Mouse (Mus musculus) megakaryocyte progenitor cell, adult 5-6 weeks (primary cell): ENCODE data around the gene Mtif2. TPM values are rescaled to one million over a fixed set of nuclear protein-coding genes. Genes with fewer than 3 reads are reported as not detected.

Experiments used
- ATAC-seq: replicated peaks from 2 replicates; pipeline ENCODE4 v1.8.0; 2016; ENCODE audit warnings: mild to moderate bottlenecking, moderate TSS enrichment, inconsistent platforms; ENCODE audit not compliant: poor library complexity
- total RNA-seq, 2 experiments: library from RNA; stranded (forward) in 1 of 2; stranded (reverse) in 1 of 2; fragments of 157-497, 149-512 nt in 1 of 2; fragments of 200-1000 nt in 1 of 2; gene quantifications; 2 replicates each; pipeline versions ENCODE4 v1.2.3 to v1.2.4; 2015 to 2017

The Mtif2 gene
- total RNA-seq, 2 experiments from 2014 or later = 30.0 to 64.9 TPM

GRCm38 (mm10) chr11:29548504-29549424, 22.6 kb downstream of the Mtif2 start:
- no peak for ATAC-seq

DNA sequence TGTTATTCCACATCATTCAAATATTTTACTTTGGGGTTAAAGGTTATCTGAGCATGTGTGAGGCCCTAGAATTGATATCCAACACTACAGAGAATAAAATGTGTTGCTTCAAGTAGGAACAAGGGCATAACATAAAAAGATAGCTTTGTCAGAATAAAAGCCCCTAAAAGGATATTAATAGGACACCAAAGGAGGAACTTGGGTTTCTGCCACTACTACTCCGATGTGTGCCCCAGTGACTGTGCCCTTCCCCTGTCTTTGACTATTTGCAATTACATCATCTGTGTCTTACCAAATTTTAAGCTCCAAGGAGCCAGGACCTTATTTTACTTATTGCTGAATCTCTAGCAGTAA, 23.2 kb downstream of the Mtif2 start:
- ATAC-seq = peak; percentile 58

- no peak for ATAC-seq
Observed at GRCm38 (mm10) chr11:29560452-29560851, 34.2 kb downstream of the Mtif2 start.

GRCm38 (mm10) chr11:29560990-29561389, 34.8 kb downstream of the Mtif2 start:
- ATAC-seq = no peak

- ATAC-seq = no peak
Observed at GRCm38 (mm10) chr11:29563406-29563805, 37.2 kb downstream of the Mtif2 start.

DNA sequence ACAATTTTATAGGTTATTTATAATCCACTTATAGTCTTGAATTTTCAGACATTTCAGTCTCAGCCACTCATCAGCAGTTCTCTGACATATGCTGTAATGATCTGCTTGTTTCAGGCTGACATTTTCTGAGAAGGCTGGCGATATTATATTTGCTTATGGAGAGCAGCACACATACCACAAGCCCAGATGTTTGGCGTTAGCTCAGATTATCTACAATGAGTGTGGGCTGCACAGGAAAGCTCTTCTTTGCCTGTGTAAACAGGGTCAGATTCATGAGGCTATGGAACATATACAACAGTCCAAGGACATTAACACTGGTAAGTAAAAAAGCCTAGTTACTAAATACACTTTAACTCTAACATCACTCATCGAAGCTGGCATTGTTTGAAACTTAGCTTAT, 45.3 kb downstream of the Mtif2 start:
- ATAC-seq = no peak

DNA sequence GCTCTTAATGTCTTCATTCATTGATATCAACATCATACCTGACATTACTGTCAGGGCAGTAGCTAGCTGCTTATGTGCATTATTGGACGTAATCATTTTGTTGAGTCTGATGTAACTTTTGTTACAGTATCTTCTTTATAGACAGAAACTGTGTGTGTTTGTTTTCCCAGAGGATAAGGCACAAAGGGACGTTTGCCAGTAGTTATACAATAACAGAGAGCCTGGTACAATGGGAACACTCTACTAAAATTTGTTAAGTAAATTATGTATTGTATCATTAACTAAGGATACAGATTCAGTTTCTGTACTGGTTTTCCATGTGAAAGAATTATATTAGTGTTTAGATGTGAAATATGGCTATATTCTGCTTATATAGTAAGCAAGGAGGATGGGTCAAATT, 46.4 kb downstream of the Mtif2 start:
- no peak for ATAC-seq

DNA sequence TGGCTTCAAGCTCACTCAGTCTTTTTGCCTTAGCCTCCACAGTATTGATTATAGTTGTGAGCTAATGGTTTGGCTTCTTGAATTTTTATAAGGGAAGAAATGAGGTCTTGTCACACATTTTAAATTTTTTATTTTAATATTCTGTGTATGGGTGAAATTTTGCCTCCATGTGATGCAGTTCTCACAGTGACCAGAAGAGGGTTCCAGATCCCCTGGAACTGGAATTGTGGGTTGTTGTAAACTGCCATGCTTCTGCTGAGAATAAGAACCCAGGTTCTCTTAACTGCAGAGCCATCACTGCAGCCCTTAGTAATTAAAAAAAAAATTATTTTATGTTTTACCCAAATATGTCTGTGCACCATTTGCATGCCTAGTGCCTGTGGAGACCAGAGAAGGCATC, 53.4 kb downstream of the Mtif2 start:
- peak; percentile 85 for ATAC-seq

Other genes starting within 250 kb of the Mtif2 start
- gene Ccdc88a, start 152.8 kb upstream of the Mtif2 start, total RNA-seq (2015) = 30.5 and 32.5 TPM in 2 replicates
- gene Ccdc88a, start 152.8 kb upstream of the Mtif2 start, total RNA-seq (2017) = 30.9 and 40.6 TPM in 2 replicates
- gene Prorsd1, start 11.4 kb upstream of the Mtif2 start, total RNA-seq (2015) = 45.7 and 50.9 TPM in 2 replicates
- gene Prorsd1, start 11.4 kb upstream of the Mtif2 start, total RNA-seq (2017) = 49.4 and 61.1 TPM in 2 replicates
- 0.10 and 0.73 TPM in 2 replicates for gene Clhc1, start 21.5 kb downstream of the Mtif2 start, total RNA-seq (2015)
- 0.12 and 0.47 TPM in 2 replicates for gene Clhc1, start 21.5 kb downstream of the Mtif2 start, total RNA-seq (2017)
- gene Rps27a, start 21.7 kb downstream of the Mtif2 start, total RNA-seq (2015) = 2,267 and 2,302 TPM in 2 replicates
- 1,089 and 1,288 TPM in 2 replicates for gene Rps27a, start 21.7 kb downstream of the Mtif2 start, total RNA-seq (2017)
- gene Rtn4, start 166.5 kb downstream of the Mtif2 start, total RNA-seq (2015) = 61.2 and 72.2 TPM in 2 replicates
- 64.1 and 72.3 TPM in 2 replicates for gene Rtn4, start 166.5 kb downstream of the Mtif2 start, total RNA-seq (2017)